Mouse (Mus musculus) adrenal gland, postnatal 36 days (tissue): ENCODE results near the gene Gm20696. TPM values are rescaled to one million over a fixed set of nuclear protein-coding genes. Genes with fewer than 3 reads are reported as not detected.
A peak's percentile ranks its signal among the peaks of the same experiment; 100 is the strongest.

Source experiments
- DNase-seq, 2 experiments: peaks; one replicate each; pipeline ENCODE4 v3.0.0; 2021; ENCODE audit warnings: mixed read lengths in 1 of 2
- long read RNA-seq, 2 experiments: library from polyadenylated mRNA; stranded (forward); transcript quantifications; one replicate each; pipeline ENCODE4 v2.0.0; 2021; ENCODE audit warnings: borderline sequencing depth in 2 of 2
- total RNA-seq, 2 experiments: library from RNA; stranded (reverse); gene quantifications; 2 replicates each; pipeline ENCODE4 v1.2.3; 2021

The Gm20696 gene
- total RNA-seq, result 1 to 10 TPM; 3.4 to 4.7 TPM
- long read RNA-seq, experiment 1, partial matches to known transcripts, result 0 of 5 reads
- long read RNA-seq, experiment 1, other reads (novel, unspliced or antisense), result 5 of 5 reads
- long read RNA-seq, experiment 2, result 0 reads

GRCm38 (mm10) chr6:99666318-99667171 is at the start of gene Gm20696, which contains the start of gene Eif4e3:
TSS of gene Gm20696 (minus strand) at chr6:99666797.
TSS of gene Eif4e3 (minus strand) at chr6:99666771.
- DNase-seq, result peak; percentile 59 to 78

- DNase-seq, result no peak
Observed at GRCm38 (mm10) chr6:99715913-99716312, 49.3 kb upstream of the Gm20696 start.

- no peak for DNase-seq
Observed at GRCm38 (mm10) chr6:99715191-99715590, 48.6 kb upstream of the Gm20696 start.

GRCm38 (mm10) chr6:99713256-99713655 is 46.7 kb upstream of the Gm20696 start:
- no peak for DNase-seq

GRCm38 (mm10) chr6:99711576-99712101 is 45.0 kb upstream of the Gm20696 start:
- DNase-seq, result no peak

- DNase-seq, result no peak
Observed at GRCm38 (mm10) chr6:99700484-99700883, 33.9 kb upstream of the Gm20696 start.

- DNase-seq, result peak; percentile 17 to 26
Observed at GRCm38 (mm10) chr6:99692916-99693841, 26.6 kb upstream of the Gm20696 start.

- DNase-seq, result peak; percentile 12 to 46
Observed at GRCm38 (mm10) chr6:99692206-99692915, 25.8 kb upstream of the Gm20696 start, which contains the start of gene Gpr27. TSS of gene Gpr27 (plus strand) at chr6:99692679.

GRCm38 (mm10) chr6:99691666-99692205 is 25.1 kb upstream of the Gm20696 start:
- DNase-seq, result no peak

GRCm38 (mm10) chr6:99688513-99688912 is 21.9 kb upstream of the Gm20696 start:
- no peak for DNase-seq

- no peak for DNase-seq
Observed at GRCm38 (mm10) chr6:99684899-99685298, 18.3 kb upstream of the Gm20696 start.

- no peak for DNase-seq
Observed at GRCm38 (mm10) chr6:99683974-99684373, 17.4 kb upstream of the Gm20696 start.

GRCm38 (mm10) chr6:99678108-99678507 is 11.5 kb upstream of the Gm20696 start:
- DNase-seq, result no peak

GRCm38 (mm10) chr6:99677325-99677724 is 10.7 kb upstream of the Gm20696 start:
- DNase-seq, result no peak

- DNase-seq, result no peak
Observed at GRCm38 (mm10) chr6:99674482-99674881, 7.9 kb upstream of the Gm20696 start.

- DNase-seq, result no peak
Observed at GRCm38 (mm10) chr6:99671768-99672167, 5.2 kb upstream of the Gm20696 start.

GRCm38 (mm10) chr6:99670481-99671119 is 4.0 kb upstream of the Gm20696 start:
- peak; percentile 37 to 63 for DNase-seq

- no peak for DNase-seq
Observed at GRCm38 (mm10) chr6:99669481-99670325, 3.1 kb upstream of the Gm20696 start.

GRCm38 (mm10) chr6:99667290-99667689 is 693 bp upstream of the Gm20696 start:
- no peak for DNase-seq
